Mouse (Mus musculus) left cerebral cortex, postnatal 14 days (tissue): Measurements from ENCODE around the gene Cul4b. TPM values are rescaled to one million over a fixed set of nuclear protein-coding genes. Genes with fewer than 3 reads are reported as not detected.
"Not testable (repeated sequence)": the region's sequence is repeated elsewhere in the genome, so short reads cannot be mapped to it uniquely, and the experiment has no call there.

Experiments used
- DNase-seq, 2 experiments: peaks; one replicate each; pipeline ENCODE4 v3.0.0; 2021 to 2022; ENCODE audit warnings: low spot score in 2 of 2, mixed read lengths in 1 of 2
- intact Hi-C: fragments of 180-260 bp; cut with DNase I; formaldehyde crosslinking; loops from one replicate; pipeline ENCODE4 v1.15.1; 2025
- long read RNA-seq, 2 experiments: library from polyadenylated mRNA; stranded (forward); transcript quantifications; one replicate each; pipeline ENCODE4 v2.0.0; 2021
- total RNA-seq, 2 experiments: library from RNA; stranded (reverse); gene quantifications; 2 replicates each; pipeline ENCODE4 v1.2.3; 2021

Gene Cul4b
- total RNA-seq = 10 to 100 TPM; 37.2 to 41.7 TPM
- long read RNA-seq, experiment 1, transcript Cul4b-201 (20 exons, 3,354 nt) = major isoform, 12 of 27 reads
- long read RNA-seq, experiment 1, partial matches to known transcripts = 14 of 27 reads
- long read RNA-seq, experiment 1, other reads (novel, unspliced or antisense) = 1 of 27 reads
- long read RNA-seq, experiment 2, transcript Cul4b-201 (20 exons, 3,354 nt) = major isoform, 10 of 23 reads
- long read RNA-seq, experiment 2, partial matches to known transcripts = 5 of 23 reads
- long read RNA-seq, experiment 2, other reads (novel, unspliced or antisense) = 8 of 23 reads

DNA sequence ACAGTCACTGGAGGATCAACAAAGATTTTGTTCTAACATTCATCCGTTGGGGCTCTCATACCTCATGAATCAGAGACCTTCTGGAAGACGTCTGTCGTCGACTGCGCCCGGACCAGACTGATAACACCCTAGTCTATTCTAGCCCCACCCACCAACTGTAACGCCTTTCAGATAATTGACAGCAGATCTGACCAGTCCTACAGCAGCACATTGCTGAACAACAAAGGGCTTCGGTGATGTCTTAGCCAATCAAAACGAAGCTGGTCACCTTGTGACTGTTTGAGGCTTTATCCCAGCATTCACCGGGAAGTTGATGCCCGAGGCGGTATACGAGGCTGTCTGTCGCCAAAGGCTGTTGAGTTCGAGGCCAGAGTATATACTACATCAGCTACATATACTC, at the start of gene Cul4b:
Gene Cul4b, minus strand, starts transcription at position 119 of the 400 bp plus-strand sequence.
- intact Hi-C loops = no loop called here
- no peak for DNase-seq

DNA sequence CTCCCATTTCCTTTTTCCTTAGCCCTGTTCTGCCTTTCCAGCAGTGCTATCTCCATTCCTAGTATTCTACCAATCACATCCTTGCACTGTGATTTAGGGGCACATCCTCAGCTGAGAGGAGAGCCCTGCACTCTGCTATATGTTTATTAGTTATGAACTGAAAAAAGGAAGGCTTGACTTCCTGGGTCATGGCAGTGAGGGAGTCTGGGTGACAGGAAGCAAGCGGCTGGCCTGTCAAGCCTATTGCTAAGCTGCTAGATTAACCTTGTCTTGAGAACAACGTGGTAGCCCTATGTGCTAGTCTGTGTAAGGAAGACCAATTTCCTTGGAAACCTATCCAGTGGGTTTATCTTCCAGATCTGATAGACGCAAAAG, 25.0 kb upstream of the Cul4b start:
- intact Hi-C loops = loop anchor here (2.0 kb wide), 1 partner anchor 36 kb away; no protein-coding TSS in a partner anchor
- peak; percentile 9 to 22 for DNase-seq

DNA sequence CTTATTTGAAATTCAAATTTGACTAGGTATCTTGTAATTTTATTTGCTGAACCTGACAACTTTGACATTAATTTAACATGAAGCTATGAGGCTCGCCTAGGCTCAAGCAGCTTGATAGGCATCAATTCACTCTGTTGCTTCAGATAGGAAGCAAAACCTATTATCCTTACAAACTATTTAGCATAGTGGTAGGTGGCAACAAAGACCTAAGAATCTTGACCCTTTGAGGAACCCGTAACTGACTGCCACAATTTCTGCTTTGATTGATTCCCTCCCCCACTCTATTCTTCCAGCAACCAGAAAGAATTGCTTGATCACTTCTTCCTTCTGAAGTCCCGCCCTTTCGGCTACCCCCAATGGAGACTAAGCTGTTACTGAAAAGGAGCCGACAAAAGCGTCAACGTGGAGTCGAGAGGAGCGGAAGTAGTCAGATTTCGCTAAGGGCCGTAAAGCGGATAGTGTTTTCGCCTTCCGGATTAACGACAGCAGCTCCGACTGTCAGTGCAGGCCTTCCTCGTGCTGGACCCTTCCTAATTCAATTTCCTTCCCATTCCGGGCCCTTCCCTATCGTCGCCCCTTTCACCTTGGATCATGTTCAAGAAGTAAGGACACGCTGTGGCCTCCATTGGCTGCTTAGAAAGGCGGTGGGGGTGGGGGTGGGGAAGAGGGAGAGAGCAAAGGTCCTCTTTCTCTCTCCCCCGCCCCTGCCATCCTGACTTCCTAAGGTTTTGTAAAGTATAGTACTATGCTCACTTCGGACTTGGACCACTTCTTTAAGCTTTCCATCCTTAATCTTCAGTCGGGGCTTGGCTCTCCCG, 24.4 kb upstream of the Cul4b start, which contains the start of gene Mcts1:
Gene Mcts1, plus strand, starts transcription at position 402 of the 818 bp plus-strand sequence.
- peak; percentile 75 to 79 for DNase-seq
- intact Hi-C loops = loop anchor here (2.0 kb wide), 1 partner anchor 36 kb away; no protein-coding TSS in a partner anchor

DNA sequence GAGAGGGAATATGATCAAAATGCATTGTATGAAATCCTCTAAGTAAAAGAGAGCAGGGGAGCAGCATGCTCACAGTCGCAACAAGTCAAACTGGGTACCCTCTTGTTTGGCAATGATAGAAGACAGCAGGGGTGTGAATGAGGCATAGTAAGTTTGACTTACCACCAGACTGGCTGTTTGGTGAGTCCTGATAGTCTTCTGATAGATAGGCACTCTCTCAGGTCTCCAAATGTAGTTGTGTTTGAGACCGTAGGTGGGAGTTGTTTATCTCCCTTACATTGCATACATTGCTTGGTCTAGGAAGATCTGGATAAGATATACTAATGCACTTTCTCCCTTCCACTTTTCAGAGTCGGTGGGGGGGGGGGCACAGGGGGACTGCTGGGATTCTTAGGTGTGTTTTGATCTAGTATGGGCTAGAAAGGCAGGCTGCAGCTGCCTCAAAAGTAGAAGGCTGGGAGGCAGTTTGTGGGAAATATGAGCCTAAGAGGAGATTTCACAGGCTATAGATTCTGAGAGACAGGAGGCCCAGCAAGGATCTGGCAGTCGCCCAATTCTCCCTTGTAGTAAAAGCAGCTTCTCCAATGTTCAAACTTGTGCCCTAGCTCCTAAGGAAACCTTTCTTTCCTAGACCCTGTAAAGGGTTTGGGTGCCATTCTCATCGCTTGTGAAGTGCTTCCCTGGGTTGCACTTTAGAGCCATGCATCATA, 17.3 kb upstream of the Cul4b start:
- intact Hi-C loops = no loop called here
- peak in 1 of 2 experiments; percentile 14 for DNase-seq

DNA sequence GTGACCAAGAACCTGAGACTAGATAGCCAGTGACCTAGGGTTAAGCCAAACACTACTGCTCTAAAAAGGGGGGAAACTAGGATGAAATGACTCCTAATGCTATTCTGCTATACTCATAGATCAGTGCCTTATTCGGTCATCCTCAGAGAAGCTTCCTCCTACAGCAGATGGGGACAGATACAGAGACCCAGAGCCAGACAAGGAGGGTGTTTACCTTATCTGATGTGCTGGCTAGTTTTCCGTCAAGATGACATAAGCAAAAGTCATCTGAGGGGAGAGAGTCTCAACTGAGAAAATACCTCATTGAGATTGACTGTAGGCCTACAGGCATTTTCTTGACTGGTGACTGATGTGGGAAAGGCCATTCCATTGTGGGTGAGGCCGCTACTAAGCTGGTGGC, 15.8 kb upstream of the Cul4b start:
- DNase-seq = no peak
- intact Hi-C loops = no loop called here

DNA sequence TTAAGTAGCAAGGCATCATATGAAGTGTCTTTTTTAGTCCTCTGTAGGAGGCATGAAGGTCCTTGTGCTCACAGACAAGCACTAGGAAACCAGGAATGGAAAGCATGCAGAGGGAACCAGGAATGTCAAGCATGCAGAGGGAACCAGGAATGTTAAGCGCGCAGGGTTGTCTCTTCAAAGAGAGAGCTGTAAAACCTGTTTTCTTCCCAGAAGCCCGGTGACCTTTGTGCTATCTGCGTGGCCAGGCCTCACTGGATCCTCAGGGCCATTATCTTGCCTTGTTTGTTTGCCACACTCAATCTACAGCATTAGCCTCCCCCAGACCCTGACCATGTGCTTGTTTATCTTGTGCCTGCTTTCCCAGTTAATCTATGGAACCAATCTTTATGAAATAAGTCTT, 13.8 kb upstream of the Cul4b start:
- intact Hi-C loops = no loop called here
- no peak for DNase-seq

DNA sequence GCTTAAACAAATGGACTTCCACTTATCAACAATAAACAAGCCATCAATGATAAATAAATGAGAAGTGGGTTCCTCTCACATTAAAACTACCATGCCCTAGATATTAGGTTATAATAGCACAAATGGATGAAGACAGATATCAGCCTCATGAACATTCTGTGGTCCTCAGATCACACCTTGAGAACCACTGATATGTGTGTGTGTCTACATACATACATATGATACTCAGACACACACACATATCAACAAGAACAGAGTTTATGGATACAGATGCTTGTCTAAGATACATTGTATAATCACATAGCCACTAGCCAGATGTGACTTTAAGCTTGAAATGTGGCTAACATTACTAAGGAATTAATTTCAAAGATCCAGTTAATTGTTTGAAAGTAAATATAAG, 7.3 kb upstream of the Cul4b start:
- no peak for DNase-seq
- intact Hi-C loops = no loop called here

DNA sequence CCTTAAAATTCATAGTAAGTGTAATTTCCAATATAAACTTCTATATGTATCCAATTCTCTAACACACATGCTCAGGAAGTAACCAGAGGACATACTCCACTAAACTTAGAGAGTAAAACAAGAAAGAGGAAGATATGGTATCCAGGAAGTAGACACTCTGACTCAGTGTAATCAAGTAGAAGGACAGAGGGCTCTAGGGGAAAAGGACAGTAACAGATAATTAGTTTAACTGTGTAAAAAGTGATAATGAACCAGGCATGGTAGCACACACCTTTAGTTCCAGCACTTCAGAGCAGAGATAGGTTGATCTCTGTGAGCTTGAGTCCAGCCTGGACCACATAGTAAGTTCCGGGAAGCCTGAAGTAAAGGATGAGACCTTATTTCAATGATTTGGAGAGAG, 5.1 kb upstream of the Cul4b start:
- DNase-seq = no peak
- intact Hi-C loops = no loop called here

DNA sequence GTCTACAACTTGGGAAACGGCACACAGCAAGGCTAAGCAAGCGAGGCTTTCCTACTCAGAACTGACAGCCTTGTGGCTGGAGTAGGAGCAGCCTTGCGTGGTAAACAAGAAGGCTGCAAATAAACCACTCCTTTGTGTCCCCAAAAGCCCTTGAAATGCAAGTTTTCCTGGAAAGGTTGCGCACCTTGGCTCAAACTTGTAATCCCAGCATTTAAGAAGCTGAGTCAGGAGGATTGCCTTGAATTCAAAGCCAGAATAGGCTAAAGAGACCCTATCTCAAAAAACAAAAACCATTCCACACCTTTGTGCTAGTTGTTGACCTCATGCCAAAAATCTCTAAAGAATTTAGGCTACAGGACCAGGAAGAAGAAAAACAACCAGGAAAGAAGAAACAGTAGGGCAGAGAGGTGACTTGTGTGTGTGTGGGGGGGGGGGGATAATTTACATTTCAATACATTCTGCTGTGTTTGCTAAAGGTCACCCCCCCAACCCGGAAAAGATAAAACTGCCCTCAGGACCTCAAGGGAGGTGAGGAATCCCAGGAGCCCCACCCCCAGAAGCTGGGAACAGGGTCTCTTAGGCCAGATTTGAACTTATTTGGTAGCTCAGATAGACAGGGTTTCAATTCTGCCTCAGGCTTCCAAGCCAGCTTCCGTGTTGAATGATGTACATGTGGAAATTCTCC, 9.3 kb downstream of the Cul4b start:
- intact Hi-C loops = loop anchor here (10.0 kb wide), 1 partner anchor 68 kb away; the partner anchor contains the start of gene C1galt1c1

DNA sequence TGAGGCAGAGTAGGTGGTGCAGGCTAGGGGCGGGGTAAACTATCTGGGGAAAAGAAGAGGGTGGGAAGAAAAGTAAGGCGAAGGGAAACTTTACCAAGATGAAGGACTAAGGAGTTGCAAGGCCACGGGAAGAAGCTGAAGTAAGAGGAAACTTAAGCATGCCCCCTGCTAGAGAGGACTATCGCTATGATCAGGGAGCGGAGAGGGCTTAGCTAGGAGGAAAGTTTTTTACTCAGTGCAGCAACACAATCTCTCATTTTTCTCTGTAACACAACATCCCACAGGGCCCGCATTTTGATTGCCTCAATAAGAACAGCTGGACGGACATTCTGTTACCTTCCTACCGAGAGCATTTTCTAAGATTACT, 10.8 kb downstream of the Cul4b start:
- intact Hi-C loops = loop anchor here (2.0 to 10.0 kb wide), 2 partner anchors 36 to 70 kb away; partner anchors contain the start of genes C1galt1c1 and Mcts1

More for the DNA sequence above, 9.3 kb downstream of the Cul4b start:
- no peak for DNase-seq

DNA sequence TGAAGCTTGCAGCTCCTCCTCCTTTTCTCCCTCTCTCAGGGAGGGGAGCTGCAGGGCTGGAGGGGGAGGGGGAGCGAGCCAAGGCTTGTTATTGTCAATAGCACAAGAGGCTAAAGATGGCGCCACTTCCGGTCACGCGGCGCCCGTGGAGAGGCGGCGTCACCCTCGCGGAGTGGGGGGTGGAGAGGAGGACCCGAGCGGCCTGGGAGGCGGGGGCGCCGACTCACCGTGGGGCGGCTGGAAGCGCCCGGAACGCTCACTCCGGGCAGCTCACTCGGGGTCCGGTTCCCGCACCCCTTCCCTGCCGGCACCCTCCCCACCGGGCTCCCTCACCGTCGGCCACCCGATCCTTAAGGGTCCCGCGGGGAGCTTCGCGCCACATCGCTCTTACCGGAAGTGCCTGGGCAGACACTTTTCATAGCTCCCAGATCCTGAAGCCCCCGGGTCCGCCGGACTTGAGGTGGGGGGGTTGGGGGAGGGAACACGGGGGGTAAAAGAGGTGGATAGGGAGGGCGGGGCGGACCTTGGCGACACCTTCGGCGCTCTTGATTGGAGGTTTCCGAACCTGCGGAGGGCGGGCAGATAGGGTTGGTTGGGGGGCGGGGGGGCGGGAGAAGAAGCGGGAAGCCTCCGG, 11.3 kb downstream of the Cul4b start:
- DNase-seq = peak; percentile 86 to 92
- intact Hi-C loops = loop anchor here (2.0 to 10.0 kb wide), 2 partner anchors 36 to 70 kb away; partner anchors contain the start of genes C1galt1c1 and Mcts1

More for the DNA sequence above, 10.8 kb downstream of the Cul4b start:
- no peak for DNase-seq

DNA sequence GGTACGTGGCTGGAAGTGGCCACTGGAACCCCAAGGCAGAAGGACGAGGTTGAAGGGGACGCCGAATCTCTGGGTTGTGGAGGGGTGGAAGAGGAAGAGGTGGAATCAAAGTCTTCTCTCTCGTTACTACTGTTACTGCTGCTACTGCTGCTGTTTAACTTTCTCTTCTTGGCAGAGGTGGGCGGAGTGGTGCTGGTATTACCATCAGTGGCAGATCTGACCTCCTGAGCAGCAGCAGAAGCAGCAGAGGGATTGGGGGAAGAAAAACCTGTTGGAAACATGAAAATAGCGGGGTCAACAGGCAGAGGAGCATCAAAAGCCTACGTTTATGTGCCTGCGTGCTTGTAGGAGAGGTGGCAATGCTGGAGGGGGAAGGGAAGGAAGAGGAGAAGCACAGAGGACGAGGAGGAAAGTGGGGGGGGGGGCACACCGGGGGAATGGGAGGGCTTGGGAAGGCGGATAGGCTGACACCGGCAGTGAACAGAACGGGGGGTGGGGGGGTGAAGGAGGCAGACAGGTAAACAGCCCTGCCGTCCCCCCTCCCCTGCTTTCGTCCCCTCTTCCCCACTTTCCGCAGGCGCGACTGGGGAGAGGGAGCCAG, 12.0 kb downstream of the Cul4b start:
- peak; percentile 14 to 21 for DNase-seq
- intact Hi-C loops = loop anchor here (2.0 to 10.0 kb wide), 2 partner anchors 37 to 71 kb away; partner anchors contain the start of genes C1galt1c1 and Mcts1

DNA sequence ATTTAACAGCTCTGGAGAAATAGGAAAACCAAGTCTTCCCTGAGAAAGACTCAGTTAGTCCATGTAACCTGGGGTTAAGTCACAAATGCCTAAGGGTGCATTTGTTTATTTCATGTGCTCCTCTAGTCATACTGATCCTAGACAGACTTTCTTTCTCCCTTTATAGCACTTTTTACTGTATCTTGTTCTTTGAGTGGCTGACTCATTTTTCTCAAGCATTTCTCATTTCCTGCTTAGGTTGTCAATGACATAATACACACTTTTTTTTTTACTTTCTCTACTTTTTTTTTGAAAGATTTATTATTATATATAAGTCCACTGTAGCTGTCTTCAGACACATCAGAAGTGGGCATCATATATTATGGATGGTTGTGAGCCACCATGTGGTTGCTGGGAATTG, 22.7 kb downstream of the Cul4b start:
- no peak for DNase-seq
- intact Hi-C loops = no loop called here

DNA sequence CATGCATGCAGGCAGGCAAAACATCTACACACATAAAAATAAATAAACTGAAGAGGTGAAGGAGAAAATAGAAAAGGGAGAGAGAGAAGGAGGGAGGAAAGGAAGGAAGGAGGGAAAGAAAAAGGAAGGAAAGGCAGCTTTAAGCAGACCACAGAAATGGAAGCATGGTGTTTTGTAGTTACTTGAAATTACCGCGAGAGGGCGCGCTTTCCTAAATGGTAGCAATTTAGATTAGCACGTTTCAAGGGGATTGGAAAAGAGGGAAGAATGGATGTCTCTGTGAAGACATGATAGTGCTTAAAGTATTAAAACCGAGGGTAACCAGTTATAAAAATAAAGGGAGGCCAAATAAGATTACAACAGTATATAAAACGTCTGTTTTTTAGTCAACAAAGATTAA, 61.4 kb downstream of the Cul4b start:
- intact Hi-C loops = loop anchor here (10.0 kb wide), 1 partner anchor 260 kb away; the partner anchor contains the start of gene 6030498E09Rik
- peak; percentile 11 to 34 for DNase-seq

DNA sequence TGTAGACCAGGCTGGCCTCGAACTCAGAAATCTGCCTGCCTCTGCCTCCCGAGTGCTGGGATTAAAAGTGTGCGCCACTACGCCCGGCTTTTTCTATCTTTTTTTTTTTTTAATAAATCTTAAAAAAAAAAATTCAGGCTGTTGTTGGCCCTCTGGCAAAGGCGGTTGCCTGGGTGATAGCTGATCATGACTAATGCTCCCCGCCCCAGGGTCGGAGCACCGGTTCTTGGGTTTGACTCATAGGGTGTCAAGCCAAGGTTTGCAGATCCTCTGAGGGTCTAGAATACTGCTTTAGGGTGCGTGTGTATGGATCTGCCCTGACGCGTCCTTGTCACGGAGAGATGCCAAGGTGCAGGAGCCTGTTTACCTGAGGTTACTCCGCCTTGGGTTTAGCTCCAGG, 71.2 kb downstream of the Cul4b start:
- DNase-seq = no peak
- intact Hi-C loops = no loop called here

DNA sequence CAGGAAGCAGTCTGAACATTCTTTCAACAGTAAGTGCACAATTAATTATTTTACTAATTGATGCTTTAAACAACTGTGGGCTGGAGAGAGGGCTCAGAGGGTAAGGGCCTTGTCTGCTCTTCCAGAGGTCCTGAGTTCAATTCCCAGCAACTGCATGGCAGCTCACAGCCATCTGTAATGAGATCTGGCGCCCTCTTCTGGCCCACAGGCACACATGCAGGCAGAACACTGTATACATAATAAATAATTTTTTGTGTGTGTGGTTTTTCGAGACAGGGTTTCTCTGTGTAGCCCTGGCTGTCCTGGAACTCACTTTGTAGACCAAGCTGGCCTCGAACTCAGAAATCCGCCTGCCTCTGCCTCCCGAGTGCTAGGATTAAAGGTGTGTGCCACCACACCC, 73.8 kb downstream of the Cul4b start:
- intact Hi-C loops, DNase-seq: not testable (repeated sequence)

DNA sequence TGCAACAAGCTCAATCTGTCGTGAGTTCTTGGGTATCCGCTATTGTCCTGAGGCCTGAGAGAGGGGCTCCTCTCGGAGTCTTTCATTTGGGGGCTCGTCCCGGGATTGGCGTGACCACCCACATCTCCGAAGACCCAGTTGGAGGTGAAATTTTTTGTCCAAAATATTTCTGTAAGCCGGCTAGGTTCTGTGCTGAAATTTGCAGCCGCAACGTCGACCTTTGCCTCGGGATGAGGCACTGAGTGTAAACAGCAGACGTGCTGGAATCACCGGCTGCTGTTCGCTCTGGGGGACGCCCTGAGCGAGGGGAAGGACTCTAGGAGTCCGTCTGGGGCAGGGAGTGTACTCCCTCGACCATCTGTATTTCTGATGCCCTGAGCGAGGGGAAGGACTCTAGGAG, 90.5 kb downstream of the Cul4b start:
- intact Hi-C loops, DNase-seq: not testable (repeated sequence)
